Mouse (Mus musculus): ENCODE data around the gene Cipc.

The Cipc gene

GRCm38 (mm10) chr12:86946862-86947574, at the start of gene Cipc:
TSS of gene Cipc (plus strand) at chr12:86947043.
- DNase-seq (ENCODE audit: extremely low spot score, low spot score), result peak; percentile 98

- DNase-seq (ENCODE audit: extremely low spot score, low spot score), result no peak
Observed at GRCm38 (mm10) chr12:86897769-86898273, 49.0 kb upstream of the Cipc start.

- no peak for DNase-seq (ENCODE audit: extremely low spot score, low spot score)
Observed at GRCm38 (mm10) chr12:86898448-86898847, 48.4 kb upstream of the Cipc start.

DNA sequence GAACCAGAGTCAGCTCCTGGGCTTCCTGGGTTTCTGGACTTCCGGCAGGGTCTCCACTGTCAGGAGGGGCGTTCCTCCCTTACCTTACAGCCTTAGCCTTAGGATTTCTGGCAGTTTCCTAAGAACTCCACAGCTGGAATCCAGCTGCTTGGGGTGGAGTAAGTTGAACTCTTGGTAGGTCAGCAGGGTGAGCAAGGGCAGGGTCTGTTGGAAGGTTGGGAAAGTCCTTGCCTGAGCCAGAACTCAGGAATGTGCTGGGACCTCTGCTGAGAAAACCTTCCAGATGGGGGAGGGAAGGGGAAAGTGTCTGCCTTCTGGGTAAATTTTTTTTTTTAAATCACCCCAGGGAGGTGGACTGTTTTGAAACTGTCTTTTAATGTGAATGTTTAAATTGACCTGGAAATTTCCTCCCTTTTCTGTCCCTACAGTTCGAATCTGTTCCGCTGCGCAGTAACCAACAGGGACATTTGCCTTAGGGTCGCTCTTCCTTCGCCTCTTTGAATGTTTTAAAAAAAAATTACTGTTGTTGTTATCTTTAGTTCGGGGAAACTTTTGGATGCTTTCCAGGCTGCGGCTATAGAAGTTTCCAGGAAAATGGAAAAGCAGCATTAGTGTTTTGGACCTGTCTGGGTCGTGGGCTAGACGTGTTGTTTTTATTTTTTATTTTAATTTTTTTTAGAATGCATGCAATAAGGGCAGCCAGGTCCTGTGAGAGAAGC, 47.2 kb upstream of the Cipc start:
- no peak for DNase-seq (ENCODE audit: extremely low spot score, low spot score)

DNA sequence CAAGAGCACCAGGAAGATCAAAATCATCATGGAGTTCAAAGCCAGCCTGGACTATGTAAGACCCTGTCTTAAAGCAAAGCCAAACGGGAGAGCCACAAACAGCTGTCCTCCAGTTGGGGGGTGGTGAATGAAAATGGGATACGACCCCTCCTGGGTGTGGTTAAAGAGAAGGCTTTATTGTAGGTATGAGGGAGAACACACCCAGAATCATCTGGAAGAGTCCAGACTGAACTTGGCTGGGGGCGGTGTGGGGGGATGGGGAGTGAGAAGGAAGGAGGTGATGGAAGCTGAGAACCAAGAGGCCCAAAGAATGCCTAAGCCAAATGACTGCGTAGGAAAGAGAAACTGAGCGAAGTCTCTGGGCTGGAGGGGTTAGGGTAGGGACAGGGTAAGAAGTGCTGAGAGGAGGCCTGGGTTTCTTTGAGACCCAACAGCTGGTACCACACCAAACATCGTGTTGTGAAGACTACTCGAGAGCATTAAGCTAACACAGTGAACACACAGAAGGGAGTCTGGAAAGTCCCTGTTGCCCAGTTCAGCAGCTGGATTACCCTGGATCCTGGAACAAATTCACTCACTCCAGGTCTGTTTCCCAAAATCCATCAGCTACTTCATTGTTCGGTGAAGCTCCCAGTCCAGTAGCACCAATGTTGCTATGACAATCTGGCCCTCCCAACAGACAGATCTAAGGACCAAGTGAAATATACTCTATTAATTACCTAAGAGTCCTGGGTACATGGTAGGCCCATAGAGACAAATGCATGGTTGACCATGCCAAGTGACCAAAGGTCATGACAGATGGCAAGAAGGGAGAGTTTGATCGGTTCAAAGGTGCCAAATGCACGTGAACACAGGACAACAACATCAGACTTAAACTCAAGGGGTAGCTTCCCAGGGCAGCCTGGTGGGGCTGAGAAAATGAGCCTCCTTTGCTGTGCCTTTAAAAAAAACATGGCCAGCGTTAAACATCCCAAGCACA, 42.7 kb upstream of the Cipc start:
- DNase-seq (ENCODE audit: extremely low spot score, low spot score), result no peak

DNA sequence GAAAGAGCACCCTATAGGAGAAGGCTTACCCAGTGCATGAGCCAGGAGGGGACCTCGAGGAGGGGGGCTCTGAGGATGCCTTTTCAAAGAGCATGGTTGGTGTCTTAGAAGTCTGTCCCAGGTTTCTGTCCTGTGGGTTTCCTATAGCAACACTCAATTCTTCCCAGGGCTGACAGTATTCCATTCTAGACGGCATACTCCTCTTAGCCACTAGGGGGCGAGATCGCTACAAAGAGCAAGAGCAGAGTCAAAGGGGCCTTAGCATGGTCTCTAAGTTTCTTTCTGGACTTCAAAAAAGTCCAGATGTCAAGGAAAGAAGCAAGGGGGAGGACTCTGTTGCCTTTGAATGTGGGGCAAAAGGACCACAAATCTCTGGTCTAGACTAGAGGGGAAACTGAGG, 41.6 kb upstream of the Cipc start:
- DNase-seq (ENCODE audit: extremely low spot score, low spot score), result no peak

DNA sequence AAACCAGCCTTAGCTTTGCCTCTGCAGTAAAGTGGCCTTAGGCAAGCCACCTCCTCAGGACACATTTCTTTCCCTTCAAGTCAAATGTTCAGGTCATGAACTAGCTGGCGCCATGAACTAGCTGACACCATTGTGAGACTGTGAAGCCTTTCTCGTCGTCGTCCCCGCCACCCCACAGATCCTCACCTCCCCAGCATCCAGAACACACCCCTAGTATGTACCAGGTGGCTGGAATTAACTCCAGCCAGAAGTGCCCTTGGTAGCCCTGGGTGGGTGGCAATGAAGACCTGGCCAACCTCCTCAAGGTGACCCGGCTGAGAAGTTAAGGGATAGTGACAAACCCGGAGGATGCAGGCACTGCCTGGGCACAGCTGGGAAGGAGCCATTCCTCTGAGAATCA, 41.0 kb upstream of the Cipc start:
- DNase-seq (ENCODE audit: extremely low spot score, low spot score), result no peak

- DNase-seq (ENCODE audit: extremely low spot score, low spot score), result peak; percentile 74
Observed at GRCm38 (mm10) chr12:86906395-86906794, 40.4 kb upstream of the Cipc start.

- no peak for DNase-seq (ENCODE audit: extremely low spot score, low spot score)
Observed at GRCm38 (mm10) chr12:86911482-86911931, 35.3 kb upstream of the Cipc start.

- DNase-seq (ENCODE audit: extremely low spot score, low spot score), result no peak
Observed at GRCm38 (mm10) chr12:86912335-86913093, 34.3 kb upstream of the Cipc start.

- DNase-seq (ENCODE audit: extremely low spot score, low spot score), result no peak
Observed at GRCm38 (mm10) chr12:86914351-86914750, 32.5 kb upstream of the Cipc start.

GRCm38 (mm10) chr12:86914756-86915155, 32.1 kb upstream of the Cipc start:
- no peak for DNase-seq (ENCODE audit: extremely low spot score, low spot score)

GRCm38 (mm10) chr12:86915617-86916016, 31.2 kb upstream of the Cipc start:
- no peak for DNase-seq (ENCODE audit: extremely low spot score, low spot score)

- no peak for DNase-seq (ENCODE audit: extremely low spot score, low spot score)
Observed at GRCm38 (mm10) chr12:86916796-86917573, 29.9 kb upstream of the Cipc start.

- no peak for DNase-seq (ENCODE audit: extremely low spot score, low spot score)
Observed at GRCm38 (mm10) chr12:86918361-86918967, 28.4 kb upstream of the Cipc start.

GRCm38 (mm10) chr12:86918983-86919722, 27.7 kb upstream of the Cipc start:
- DNase-seq (ENCODE audit: extremely low spot score, low spot score), result no peak

- peak; percentile 69 for DNase-seq (ENCODE audit: extremely low spot score, low spot score)
Observed at GRCm38 (mm10) chr12:86923837-86924236, 23.0 kb upstream of the Cipc start.

- DNase-seq (ENCODE audit: extremely low spot score, low spot score), result no peak
Observed at GRCm38 (mm10) chr12:86930934-86931729, 15.7 kb upstream of the Cipc start.
